Mouse (Mus musculus) activated CD4-positive, CD25-positive, alpha-beta regulatory T cell, adult 4 months (primary cell): ENCODE results near the gene Map1lc3b. TPM values are rescaled to one million over a fixed set of nuclear protein-coding genes. Genes with fewer than 3 reads are reported as not detected.
A peak's percentile ranks its signal among the peaks of the same experiment; 100 is the strongest.

Experiments
- ATAC-seq: one replicate; pipeline ENCODE4 v1.8.0; 2017
- polyA plus RNA-seq, 2 experiments: library from polyadenylated mRNA; unstranded; fragments of 100-300 nt; shearing (Covaris generic); gene quantifications; one replicate each; pipeline ENCODE4 v1.2.1; 2017

The Map1lc3b gene
- polyA plus RNA-seq = 100 to 1,000 TPM; 456 to 496 TPM

GRCm38 (mm10) chr8:121590203-121591177, at the start of gene Map1lc3b:
Gene Map1lc3b, plus strand, starts transcription at chr8:121590361.
- peak; percentile 67 for ATAC-seq

GRCm38 (mm10) chr8:121541862-121542261, 48.3 kb upstream of the Map1lc3b start:
- no peak for ATAC-seq

GRCm38 (mm10) chr8:121542901-121543300, 47.3 kb upstream of the Map1lc3b start:
- ATAC-seq = no peak

- no peak for ATAC-seq
Measured at GRCm38 (mm10) chr8:121544276-121544785, 45.8 kb upstream of the Map1lc3b start, which contains the start of gene 1700018B08Rik. Gene 1700018B08Rik, minus strand, starts transcription at chr8:121544320.

- ATAC-seq = no peak
Measured at GRCm38 (mm10) chr8:121544936-121545335, 45.2 kb upstream of the Map1lc3b start.

GRCm38 (mm10) chr8:121547132-121547531, 43.0 kb upstream of the Map1lc3b start:
- peak; percentile 57 for ATAC-seq

GRCm38 (mm10) chr8:121550056-121550455, 40.1 kb upstream of the Map1lc3b start:
- ATAC-seq = no peak

GRCm38 (mm10) chr8:121551065-121551985, 38.8 kb upstream of the Map1lc3b start:
- ATAC-seq = no peak

GRCm38 (mm10) chr8:121552506-121552905, 37.7 kb upstream of the Map1lc3b start:
- no peak for ATAC-seq

GRCm38 (mm10) chr8:121553831-121554475, 36.2 kb upstream of the Map1lc3b start:
- ATAC-seq = no peak

- ATAC-seq = no peak
Measured at GRCm38 (mm10) chr8:121557746-121558145, 32.4 kb upstream of the Map1lc3b start.

- ATAC-seq = no peak
Measured at GRCm38 (mm10) chr8:121558538-121558937, 31.6 kb upstream of the Map1lc3b start.

GRCm38 (mm10) chr8:121559801-121560200, 30.4 kb upstream of the Map1lc3b start:
- no peak for ATAC-seq

- no peak for ATAC-seq
Measured at GRCm38 (mm10) chr8:121560432-121561100, 29.6 kb upstream of the Map1lc3b start.

GRCm38 (mm10) chr8:121561636-121562345, 28.4 kb upstream of the Map1lc3b start:
- ATAC-seq = no peak

- no peak for ATAC-seq
Measured at GRCm38 (mm10) chr8:121562941-121563351, 27.2 kb upstream of the Map1lc3b start.

- no peak for ATAC-seq
Measured at GRCm38 (mm10) chr8:121563701-121564100, 26.5 kb upstream of the Map1lc3b start.

- ATAC-seq = peak; percentile 55
Measured at GRCm38 (mm10) chr8:121568321-121568720, 21.8 kb upstream of the Map1lc3b start.

GRCm38 (mm10) chr8:121570335-121570734, 19.8 kb upstream of the Map1lc3b start:
- peak; percentile 24 for ATAC-seq

- no peak for ATAC-seq
Measured at GRCm38 (mm10) chr8:121570801-121571200, 19.4 kb upstream of the Map1lc3b start.

GRCm38 (mm10) chr8:121572121-121572520, 18.0 kb upstream of the Map1lc3b start:
- ATAC-seq = no peak
